Mouse (Mus musculus) G1E-ER4 (cell line): ENCODE measurements around the gene Phactr1. TPM values are rescaled to one million over a fixed set of nuclear protein-coding genes. Genes with fewer than 3 reads are reported as not detected.

Source experiments
- GATA1 ChIP-seq: IDR thresholded peaks from one replicate; pipeline ENCODE4 v1.8.0; 2012; ENCODE audit warnings: low read length, inconsistent platforms
- polyA plus RNA-seq: library from polyadenylated mRNA; stranded (reverse); fragments of >175 nt; gene quantifications from 2 replicates; pipeline ENCODE4 v1.2.3, GENCODE M21; 2012

Gene Phactr1
- polyA plus RNA-seq, 1 experiment: not detected

GRCm38 (mm10) chr13:43068716-43069265, 388.4 kb downstream of the Phactr1 start:
- TF ChIP-seq GATA1: no peak

- no peak for TF ChIP-seq GATA1
These were observed 390.1 kb downstream of the Phactr1 start for GRCm38 (mm10) chr13:43070496-43070895.

GRCm38 (mm10) chr13:43070971-43071370, 390.5 kb downstream of the Phactr1 start:
- TF ChIP-seq GATA1: no peak

DNA sequence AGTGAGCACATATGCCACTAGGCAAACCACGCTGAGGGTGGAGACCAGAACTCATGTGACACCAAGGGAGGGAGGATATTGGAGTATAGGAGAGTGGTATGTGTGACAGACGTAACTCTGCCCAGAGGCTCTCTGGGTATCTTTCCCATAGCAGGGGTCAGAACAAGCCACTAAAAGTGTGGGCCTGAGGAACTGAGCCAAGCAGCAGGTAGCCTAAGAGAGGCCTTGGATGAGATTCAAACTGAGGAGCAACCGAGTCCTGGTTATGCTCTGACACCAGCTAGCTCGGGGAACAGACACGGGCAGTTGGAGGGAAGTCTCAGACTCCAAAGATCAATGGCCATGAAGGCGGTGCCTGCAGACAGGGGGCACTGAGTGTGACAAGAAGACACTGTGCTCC, 395.0 kb downstream of the Phactr1 start:
- TF ChIP-seq GATA1: no peak

- no peak for TF ChIP-seq GATA1
These were observed 397.1 kb downstream of the Phactr1 start for GRCm38 (mm10) chr13:43077485-43077884.

GRCm38 (mm10) chr13:43085226-43085625, 404.8 kb downstream of the Phactr1 start:
- no peak for TF ChIP-seq GATA1

GRCm38 (mm10) chr13:43094365-43094764, 413.9 kb downstream of the Phactr1 start:
- TF ChIP-seq GATA1: no peak

DNA sequence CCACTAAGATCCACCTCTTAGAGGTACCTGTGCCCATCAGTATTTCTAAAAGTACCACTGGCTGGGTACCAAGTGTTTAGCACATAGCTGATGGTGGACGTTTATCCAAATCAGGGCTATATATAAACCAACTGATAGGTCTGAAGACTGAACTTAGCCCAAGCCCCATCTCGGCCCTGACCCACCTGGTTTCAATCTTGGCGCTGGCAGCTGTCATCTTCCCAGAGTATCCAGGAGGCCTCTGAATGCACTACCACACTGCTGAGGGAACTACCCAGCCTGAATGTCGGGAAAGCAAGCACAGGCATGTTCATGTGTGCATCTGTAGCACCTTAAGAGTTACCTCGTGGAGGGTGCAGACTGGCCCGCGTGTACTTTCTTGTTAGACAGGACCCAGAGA, 422.5 kb downstream of the Phactr1 start:
- TF ChIP-seq GATA1: no peak

GRCm38 (mm10) chr13:43104496-43104895, 424.1 kb downstream of the Phactr1 start:
- TF ChIP-seq GATA1: no peak

DNA sequence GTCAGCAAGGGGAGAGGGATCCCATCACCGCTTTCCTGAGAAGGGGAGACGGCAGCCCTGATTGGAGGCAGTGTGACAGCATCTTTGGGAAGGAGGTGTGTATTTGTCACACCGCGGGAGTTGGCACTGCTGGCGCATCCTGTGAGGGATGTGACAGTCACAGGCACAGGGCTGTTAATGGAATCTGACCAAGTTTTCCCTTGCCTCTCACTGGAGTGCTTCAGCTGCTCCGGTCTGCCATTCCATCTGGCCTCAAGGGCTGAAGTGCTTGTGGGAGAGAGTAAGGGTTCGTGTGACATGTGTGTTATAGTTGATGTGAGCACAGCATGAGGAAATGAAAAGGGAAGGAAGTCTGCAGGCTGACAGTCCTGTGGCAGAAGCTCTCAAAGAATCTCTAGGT, 431.9 kb downstream of the Phactr1 start:
- TF ChIP-seq GATA1: no peak

- TF ChIP-seq GATA1: no peak
These were observed 432.3 kb downstream of the Phactr1 start for GRCm38 (mm10) chr13:43112707-43113106.

GRCm38 (mm10) chr13:43113141-43113540, 432.7 kb downstream of the Phactr1 start:
- TF ChIP-seq GATA1: no peak

GRCm38 (mm10) chr13:43122306-43123070, 442.1 kb downstream of the Phactr1 start:
- TF ChIP-seq GATA1: no peak

- TF ChIP-seq GATA1: no peak
These were observed 443.7 kb downstream of the Phactr1 start for GRCm38 (mm10) chr13:43123895-43124682.

DNA sequence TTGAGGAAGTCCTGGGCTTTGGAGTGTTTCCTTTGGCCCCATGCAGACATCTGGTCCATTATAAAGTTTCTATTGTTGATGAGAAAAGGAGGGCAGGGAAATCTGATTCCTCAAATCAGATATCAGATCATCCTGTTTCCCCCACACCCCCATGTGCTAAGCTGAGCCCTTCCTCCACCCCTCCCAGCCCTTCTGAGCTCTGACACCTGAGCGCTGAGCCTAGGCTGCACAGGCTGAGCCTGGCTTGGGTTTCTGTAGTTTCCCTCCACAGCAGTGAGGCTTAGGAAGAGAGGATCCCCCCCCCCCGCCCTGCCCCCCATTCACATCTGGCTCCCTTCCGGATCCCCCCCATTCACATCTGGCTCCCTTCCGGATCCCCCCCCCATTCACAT, 444.3 kb downstream of the Phactr1 start:
- TF ChIP-seq GATA1: no peak

DNA sequence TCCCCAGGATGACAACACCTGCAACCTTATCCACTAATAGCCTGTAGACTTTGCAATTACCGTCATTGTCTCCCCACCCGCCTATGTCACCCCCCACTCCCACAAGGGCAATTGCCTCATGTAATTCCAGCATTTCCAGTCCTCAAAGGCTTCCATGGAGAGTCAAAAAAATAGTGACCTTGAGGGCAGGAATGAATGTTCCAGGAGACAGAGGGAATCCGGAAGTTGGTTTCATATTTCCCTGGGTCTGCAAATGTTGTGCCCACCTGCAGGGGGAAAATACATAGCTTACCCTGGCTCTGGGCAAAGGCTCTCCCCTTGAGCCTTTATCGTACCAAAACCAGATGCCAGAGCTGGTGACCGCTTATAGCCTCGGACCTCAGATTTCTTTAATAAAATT, 449.7 kb downstream of the Phactr1 start:
- TF ChIP-seq GATA1: no peak
